Mouse (Mus musculus): Measurements from ENCODE around the gene Pkp2. TPM values are rescaled to one million over a fixed set of nuclear protein-coding genes. Genes with fewer than 3 reads are reported as not detected.

Pkp2 gene
- polyA plus RNA-seq, 1 experiment from 2014 or later: 4.9 TPM

GRCm38 (mm10) chr16:16261481-16261880 is 48.4 kb downstream of the Pkp2 start:
- no peak for DNase-seq
- ATAC-seq (ENCODE audit: low read depth): no peak
- Histone ChIP-seq H3K27me3 (no peaks in the 10 kb centered on the region), H3K4me3 (replicated peaks) (no peak overlapping the region), H3K4me2 (no peak overlapping the region), H3K36me3 (no peaks in the 10 kb centered on the region), H3K9me3 (replicated peaks) (no peaks in the 10 kb centered on the region), H3K9ac (no peak overlapping the region), H3K4me1 (replicated peaks) (no peaks in the 10 kb centered on the region), H3K27ac (no peak overlapping the region)
- WGBS (ENCODE audit: insufficient replicate concordance): 78% methylated on average over 6 of the region's 6 CpGs

GRCm38 (mm10) chr16:16262436-16262835 is 49.3 kb downstream of the Pkp2 start:
- Histone ChIP-seq H3K36me3 (no peaks in the 10 kb centered on the region), H3K4me3 (replicated peaks) (no peak overlapping the region), H3K27me3 (no peaks in the 10 kb centered on the region), H3K4me2 (no peak overlapping the region), H3K9me3 (replicated peaks) (no peaks in the 10 kb centered on the region), H3K4me1 (replicated peaks) (no peaks in the 10 kb centered on the region), H3K9ac (no peak overlapping the region), H3K27ac (no peak overlapping the region)
- 77% methylated on average over 3 of the region's 3 CpGs for WGBS (ENCODE audit: insufficient replicate concordance)
- DNase-seq (no peak), ATAC-seq (ENCODE audit: low read depth) (no peak)

GRCm38 (mm10) chr16:16272978-16273377 is 59.9 kb downstream of the Pkp2 start:
- Histone ChIP-seq H3K27me3 (no peaks in the 10 kb centered on the region), H3K4me2 (no peak overlapping the region), H3K4me3 (replicated peaks) (no peak overlapping the region), H3K27ac (no peak overlapping the region), H3K4me1 (replicated peaks) (no peaks in the 10 kb centered on the region), H3K9ac (no peak overlapping the region), H3K36me3 (no peaks in the 10 kb centered on the region), H3K9me3 (replicated peaks) (no peaks in the 10 kb centered on the region)
- WGBS (ENCODE audit: insufficient replicate concordance): 56% methylated on average over 3 of the region's 3 CpGs
- DNase-seq: no peak
- no peak for ATAC-seq (ENCODE audit: low read depth)

- no peaks in the 10 kb centered on the region for H3K9me3 ChIP-seq (replicated peaks)
- 65% methylated on average over 6 of the region's 6 CpGs for WGBS (ENCODE audit: insufficient replicate concordance)
- H3K27ac ChIP-seq: no peak overlapping the region
- ATAC-seq (ENCODE audit: low read depth): no peak
- no peaks in the 10 kb centered on the region for H3K4me1 ChIP-seq (replicated peaks)
- no peak overlapping the region for H3K9ac ChIP-seq
- no peak for DNase-seq
- H3K4me3 ChIP-seq (replicated peaks): no peak overlapping the region
- H3K36me3 ChIP-seq: no peaks in the 10 kb centered on the region
- H3K4me2 ChIP-seq: no peak overlapping the region
- H3K27me3 ChIP-seq: no peaks in the 10 kb centered on the region
Measured at GRCm38 (mm10) chr16:16273752-16274151, 60.6 kb downstream of the Pkp2 start.

GRCm38 (mm10) chr16:16302369-16303137 is 89.4 kb downstream of the Pkp2 start, which contains the start of gene Yars2:
Gene Yars2 (plus strand): TSS chr16:16302965.
- Histone ChIP-seq H3K4me3 (replicated peaks) (peak within 1 kb of the TSS; percentile 96), H3K9me3 (replicated peaks) (no peaks in the 10 kb centered on the region), H3K36me3 (peaks cover 12% of the 10 kb centered on the region), H3K27me3 (0 out of 2 replicates have a peak, but pooled peaks cover 3% of the 10 kb centered on the region), H3K9ac (peak within 1 kb of the TSS; percentile 87), H3K27ac (peak within 1 kb of the TSS; percentile 89), H3K4me2 (peak within 1 kb of the TSS; percentile 93), H3K4me1 (replicated peaks) (peaks cover 20% of the 10 kb centered on the region)
- DNase-seq: peak; percentile 82
- peak; percentile 98 for ATAC-seq (ENCODE audit: low read depth)
- WGBS (ENCODE audit: insufficient replicate concordance): under 1% methylated on average over 50 of the region's 50 CpGs

GRCm38 (mm10) chr16:16303138-16303827 is 90.2 kb downstream of the Pkp2 start:
- peaks cover 20% of the 10 kb centered on the region for H3K4me1 ChIP-seq (replicated peaks)
- under 1% methylated on average over 61 of the region's 61 CpGs for WGBS (ENCODE audit: insufficient replicate concordance)
- peak overlapping the region; percentile 96 for H3K4me3 ChIP-seq (replicated peaks)
- ATAC-seq (ENCODE audit: low read depth): peak; percentile 61
- peak; percentile 45 for DNase-seq
- H3K36me3 ChIP-seq: peaks cover 18% of the 10 kb centered on the region
- 0 out of 2 replicates have a peak, but pooled peaks cover 3% of the 10 kb centered on the region for H3K27me3 ChIP-seq
- no peaks in the 10 kb centered on the region for H3K9me3 ChIP-seq (replicated peaks)
- H3K27ac ChIP-seq: peak overlapping the region; percentile 89
- H3K9ac ChIP-seq: peak overlapping the region; percentile 87
- H3K4me2 ChIP-seq: peak overlapping the region; percentile 93

- 14% methylated on average over 7 of the region's 7 CpGs for WGBS (ENCODE audit: insufficient replicate concordance)
- peak overlapping the region; percentile 89 for H3K27ac ChIP-seq
- 0 out of 2 replicates have a peak, but pooled peaks cover 3% of the 10 kb centered on the region for H3K27me3 ChIP-seq
- H3K9ac ChIP-seq: peak overlapping the region; percentile 87
- peaks cover 20% of the 10 kb centered on the region for H3K4me1 ChIP-seq (replicated peaks)
- peaks cover 21% of the 10 kb centered on the region for H3K36me3 ChIP-seq
- H3K4me2 ChIP-seq: peak overlapping the region; percentile 93
- H3K9me3 ChIP-seq (replicated peaks): no peaks in the 10 kb centered on the region
- ATAC-seq (ENCODE audit: low read depth): no peak
- H3K4me3 ChIP-seq (replicated peaks): peak overlapping the region; percentile 96
- no peak for DNase-seq
Measured at GRCm38 (mm10) chr16:16303888-16304287, 90.8 kb downstream of the Pkp2 start.

- 0 out of 2 replicates have a peak, but pooled peaks have one; percentile 15 for ATAC-seq (ENCODE audit: low read depth)
- DNase-seq: no peak
- no peak overlapping the region for H3K9ac ChIP-seq
- no peak overlapping the region for H3K27ac ChIP-seq
- H3K4me1 ChIP-seq (replicated peaks): no peaks in the 10 kb centered on the region
- 73% methylated on average over 5 of the region's 5 CpGs for WGBS (ENCODE audit: insufficient replicate concordance)
- no peaks in the 10 kb centered on the region for H3K27me3 ChIP-seq
- H3K4me2 ChIP-seq: no peak overlapping the region
- H3K36me3 ChIP-seq: peaks cover 67% of the 10 kb centered on the region
- H3K9me3 ChIP-seq (replicated peaks): no peaks in the 10 kb centered on the region
- H3K4me3 ChIP-seq (replicated peaks): no peak overlapping the region
Measured at GRCm38 (mm10) chr16:16311319-16311718, 98.2 kb downstream of the Pkp2 start.

Other genes starting within 250 kb of the Pkp2 start
- 38.7 and 43.4 TPM in 2 replicates for gene Yars2, start 89.6 kb downstream of the Pkp2 start, polyA plus RNA-seq (2015; fragmentation: Nextera tagmentation; extraction: Ambion mirVana)
- 27.3 and 30.9 TPM in 2 replicates for gene Dnm1l, start 145.6 kb downstream of the Pkp2 start, polyA plus RNA-seq (2015; fragmentation: Nextera tagmentation; extraction: Ambion mirVana)